Mouse (Mus musculus) layer of hippocampus, adult 9-10 months (tissue): Measurements from ENCODE around the gene Lpp.

Source experiments
- DNase-seq: peaks from one replicate; pipeline ENCODE4 v3.0.0; 2022; ENCODE audit warnings: low spot score

Gene Lpp

DNA sequence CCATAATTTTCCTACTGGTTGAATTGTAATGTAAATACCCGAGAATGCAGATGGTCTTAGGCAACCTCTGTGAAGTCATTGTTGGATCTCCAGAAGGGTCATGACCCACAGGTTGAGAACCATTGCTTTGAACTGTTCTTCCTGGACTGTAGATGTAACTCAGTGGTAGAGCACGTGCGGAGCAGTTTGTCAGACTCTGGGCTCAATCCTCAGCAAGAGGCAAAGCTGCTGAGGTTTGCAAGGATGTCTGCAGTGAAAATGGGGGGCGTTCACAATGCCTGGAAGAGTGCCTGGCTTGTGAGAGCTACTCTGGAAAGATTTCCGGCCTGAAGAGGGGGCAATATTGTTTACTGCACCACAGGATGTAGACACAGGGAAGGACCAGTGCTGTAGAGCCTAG lies 6.2 kb downstream of the Lpp start:
- DNase-seq = no peak

DNA sequence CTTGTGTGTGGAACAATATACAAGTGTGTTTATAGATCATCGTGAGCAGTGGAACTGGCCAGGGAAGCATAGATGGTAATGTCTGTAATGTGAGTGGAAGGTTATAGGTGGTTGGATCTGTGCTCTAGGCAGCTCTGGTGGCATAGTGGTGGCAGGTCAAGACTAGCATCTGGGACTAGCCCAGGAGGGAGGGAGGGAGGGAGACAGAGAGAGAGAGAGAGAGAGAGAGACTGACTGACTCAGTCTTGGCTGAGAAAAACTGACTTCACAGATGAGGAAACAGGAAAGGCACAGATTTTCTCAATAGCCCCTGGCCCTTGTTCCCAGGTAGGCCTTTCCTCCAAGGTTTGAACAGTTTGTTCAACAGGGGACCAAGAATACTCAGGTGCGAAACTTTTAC lies 7.5 kb downstream of the Lpp start:
- DNase-seq = no peak

DNA sequence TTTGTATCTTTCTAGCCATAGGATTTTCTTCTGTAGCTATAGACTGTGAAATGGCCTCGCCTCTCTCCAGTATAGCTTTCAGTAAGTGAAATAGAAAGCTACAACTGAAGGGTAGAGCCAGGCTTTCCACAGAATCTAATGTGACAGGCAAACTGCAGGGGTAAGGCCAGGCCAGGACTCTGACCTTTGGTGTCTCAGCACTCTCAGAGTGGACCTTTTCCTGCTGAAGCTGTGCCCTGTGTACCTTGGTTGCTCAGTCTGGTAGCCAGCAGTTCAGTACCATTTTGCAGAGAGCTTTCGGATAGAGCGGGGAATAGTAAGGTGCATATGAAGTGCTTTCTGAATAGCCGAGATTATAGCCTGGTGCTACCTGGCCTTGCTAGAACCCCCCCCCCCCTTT lies 9.5 kb downstream of the Lpp start:
- no peak for DNase-seq

DNA sequence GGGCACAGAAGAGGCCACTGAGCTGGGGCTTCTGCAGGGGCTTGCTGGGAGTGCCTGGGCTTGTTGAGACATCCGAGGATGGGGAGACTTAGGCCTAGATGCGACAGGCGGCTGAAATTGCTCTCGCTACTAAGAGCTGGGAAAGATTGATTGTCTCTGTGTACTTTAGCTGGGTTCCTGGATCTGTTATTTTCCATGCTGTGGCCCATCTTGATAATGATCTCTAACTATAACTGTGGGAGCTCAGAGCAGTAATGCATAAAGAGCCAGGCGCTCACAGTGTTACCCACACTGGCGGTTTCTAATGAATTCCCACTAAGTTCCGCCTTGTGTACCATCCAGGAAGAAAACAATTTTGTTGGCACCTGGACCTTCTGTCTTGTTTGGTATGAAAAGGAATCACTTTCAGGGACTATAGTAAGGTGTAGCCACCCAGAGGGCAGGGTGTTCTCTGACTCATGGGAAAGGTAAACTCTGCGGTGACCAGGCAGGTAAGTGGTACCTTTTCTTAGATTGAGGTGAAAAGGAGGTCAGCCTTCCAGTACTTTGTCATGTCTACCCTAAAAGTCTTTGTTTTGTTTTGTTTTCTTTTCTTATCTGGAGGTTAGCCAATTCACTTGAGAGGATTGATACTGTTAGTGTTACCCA lies 10.6 kb downstream of the Lpp start:
- DNase-seq = no peak

DNA sequence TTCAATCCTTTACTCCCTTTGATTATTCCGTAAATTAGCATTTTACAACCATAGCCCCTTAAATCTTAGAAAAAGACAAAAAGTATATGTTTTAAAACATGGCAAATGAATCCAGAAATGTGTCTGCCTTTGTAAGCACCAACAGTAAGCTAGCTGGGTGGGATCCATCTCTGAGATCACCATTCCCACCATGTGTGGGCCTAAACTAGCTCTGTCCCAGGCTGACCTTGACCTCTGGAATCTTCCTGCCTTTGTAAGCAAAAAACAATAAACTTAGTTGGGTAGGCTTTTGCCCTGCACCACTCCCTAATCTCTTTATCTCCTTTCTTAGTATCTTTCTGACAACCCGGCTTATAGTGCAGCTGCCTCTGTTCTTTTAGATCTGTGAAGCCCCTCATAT lies 13.2 kb downstream of the Lpp start:
- no peak for DNase-seq

DNA sequence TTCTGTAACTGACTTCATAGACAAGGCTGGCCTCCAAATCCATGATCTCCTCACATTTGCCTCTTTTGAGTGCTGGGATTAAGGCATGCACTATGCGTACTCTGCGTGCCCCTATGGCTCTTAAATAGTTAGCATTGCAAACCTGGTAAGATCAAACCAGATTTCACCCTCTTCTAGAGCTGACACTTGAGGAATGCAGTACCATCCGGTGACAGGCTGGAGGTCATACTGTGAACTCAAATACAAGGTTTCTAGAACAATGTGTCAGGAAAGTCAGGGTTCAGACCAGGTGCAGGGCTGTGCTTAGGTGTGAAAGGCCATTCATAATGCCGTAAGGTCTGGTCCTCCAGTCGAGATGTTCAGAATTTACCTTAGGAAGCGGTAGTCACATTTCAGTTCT lies 18.0 kb downstream of the Lpp start:
- no peak for DNase-seq

DNA sequence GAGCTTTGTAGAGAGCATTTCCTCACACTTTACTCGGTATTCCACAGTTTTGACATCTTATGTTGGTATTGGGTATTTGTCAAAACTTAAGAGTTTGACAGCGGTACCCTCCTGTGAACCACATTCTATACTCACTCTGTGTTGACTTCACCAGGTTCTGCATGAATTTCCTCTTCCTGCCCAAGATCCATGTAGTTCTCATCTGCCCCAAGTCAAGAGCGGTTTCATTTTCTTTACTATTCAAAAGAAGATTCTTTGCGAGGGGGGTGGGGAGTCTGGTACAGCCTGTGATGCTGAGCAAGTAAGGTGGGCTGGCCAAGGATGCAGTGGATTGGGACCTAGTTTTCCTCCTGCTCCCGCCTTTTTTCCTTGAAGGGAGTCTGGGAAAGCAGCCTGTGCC lies 18.9 kb downstream of the Lpp start:
- DNase-seq = no peak

DNA sequence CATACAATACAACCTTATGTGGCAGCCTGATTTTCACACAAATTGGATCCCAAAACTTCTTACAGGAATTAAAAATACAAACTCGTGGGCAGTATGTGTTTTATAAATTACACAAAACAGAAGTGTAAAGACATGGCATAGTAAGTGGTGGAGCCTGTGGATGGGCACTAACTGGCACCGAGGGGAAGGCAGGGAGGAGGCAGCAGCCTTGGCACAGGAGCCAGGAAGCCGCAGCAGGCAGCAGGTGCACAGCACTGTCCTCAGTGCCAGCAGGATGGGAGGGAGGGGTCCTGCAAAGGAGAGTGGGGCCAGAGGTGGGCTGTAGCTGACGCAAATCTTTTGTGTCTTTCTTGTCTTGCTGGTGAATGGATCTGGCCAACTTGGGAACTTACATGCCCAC lies 19.8 kb downstream of the Lpp start:
- DNase-seq = no peak

DNA sequence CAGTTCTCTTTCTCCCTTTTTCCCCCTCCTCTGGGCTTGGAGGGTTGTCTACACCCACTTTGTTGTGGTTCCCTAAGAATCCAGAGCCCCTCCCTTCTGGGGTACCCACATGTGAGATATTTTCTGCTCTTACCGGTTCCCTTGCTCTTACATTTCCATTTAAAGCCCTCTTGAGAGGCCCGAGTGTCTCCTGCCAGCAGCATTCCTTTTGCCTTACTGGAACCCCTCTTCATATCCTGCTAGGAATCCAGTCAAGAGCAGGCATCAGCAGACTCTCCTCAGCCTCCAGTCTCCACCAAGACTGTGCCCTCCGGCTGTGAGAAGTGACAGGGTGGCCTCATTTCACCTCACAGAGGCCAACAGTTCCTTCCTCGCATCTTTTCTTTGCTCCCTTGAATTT lies 24.7 kb downstream of the Lpp start:
- DNase-seq = no peak

DNA sequence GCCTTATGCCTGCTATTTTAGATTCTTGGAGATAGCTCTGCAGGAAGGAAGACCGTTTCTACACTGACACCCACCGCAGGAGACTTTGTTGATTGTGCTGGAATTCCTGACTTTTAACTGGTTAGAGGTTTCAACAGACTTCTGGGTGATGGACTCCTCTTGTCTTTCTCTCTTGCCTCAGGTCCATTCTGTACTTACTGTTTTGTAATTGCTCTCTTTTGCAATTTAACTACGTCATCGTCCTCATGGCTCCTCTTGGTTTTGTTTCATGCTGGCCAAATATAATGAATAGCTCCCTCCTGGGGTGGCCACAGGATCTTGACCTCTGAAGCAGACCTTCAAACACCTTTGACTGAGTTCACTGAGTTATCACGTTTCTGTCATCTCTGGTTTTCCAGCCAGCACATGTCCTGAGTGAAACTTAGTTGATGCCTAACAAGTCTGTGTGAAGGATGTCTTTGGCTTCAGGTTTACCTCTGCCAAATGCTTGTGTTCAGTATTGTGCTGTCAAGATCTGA lies 27.4 kb downstream of the Lpp start:
- DNase-seq = no peak

DNA sequence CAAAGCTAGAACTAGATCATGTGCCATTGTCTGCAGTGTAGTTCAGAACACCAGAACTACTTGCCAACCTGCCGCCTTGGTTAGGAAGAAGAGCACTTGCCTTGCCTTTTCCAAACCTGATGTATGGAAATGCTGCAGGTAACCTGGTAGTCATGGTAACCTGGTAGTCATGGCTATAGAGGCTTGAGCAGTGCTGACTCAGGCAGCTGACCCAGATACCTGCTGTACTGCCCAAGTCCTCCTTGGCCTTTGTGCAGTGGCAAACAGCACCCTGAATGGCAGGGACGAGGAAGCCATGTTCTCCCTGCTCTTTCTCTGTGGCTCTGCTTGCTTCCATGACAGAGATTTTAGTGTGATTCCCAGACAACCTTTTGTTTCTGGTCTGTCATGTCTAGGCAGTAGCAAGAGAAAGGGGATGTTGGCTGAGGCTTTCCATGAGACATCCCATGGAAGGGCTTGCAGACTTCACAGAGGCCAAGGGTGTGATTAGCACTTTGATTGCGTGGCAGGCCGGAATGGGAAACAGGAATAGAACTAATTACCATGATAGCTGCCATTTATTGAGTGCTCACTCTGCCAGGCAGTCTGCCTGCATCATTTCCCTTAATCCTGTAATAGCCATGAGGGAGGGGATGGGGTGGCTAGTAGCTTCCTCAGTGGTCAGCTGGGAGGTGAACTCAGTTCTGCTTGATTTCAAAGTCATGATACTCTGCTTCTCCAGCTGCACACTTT lies 28.5 kb downstream of the Lpp start:
- DNase-seq = no peak

DNA sequence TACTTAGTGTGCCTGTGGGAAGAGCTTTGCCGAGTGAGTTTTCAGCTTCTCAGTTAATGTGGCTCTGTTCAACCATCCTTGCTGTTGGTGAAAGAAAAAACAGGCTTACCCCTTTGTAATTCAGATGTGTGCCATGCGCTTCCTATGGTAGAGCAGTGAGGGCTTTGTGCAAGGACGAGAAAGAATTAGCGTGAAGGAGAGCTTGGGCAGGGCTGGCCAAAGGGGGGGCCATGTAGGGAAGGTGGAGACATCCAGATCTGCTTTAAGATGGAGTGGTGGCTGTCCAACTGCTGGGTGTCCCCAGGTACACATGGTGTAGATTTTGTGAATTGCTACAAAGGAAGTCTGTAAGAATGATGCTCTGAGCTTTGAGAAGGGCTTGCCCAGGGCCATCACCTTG lies 29.9 kb downstream of the Lpp start:
- DNase-seq = no peak

DNA sequence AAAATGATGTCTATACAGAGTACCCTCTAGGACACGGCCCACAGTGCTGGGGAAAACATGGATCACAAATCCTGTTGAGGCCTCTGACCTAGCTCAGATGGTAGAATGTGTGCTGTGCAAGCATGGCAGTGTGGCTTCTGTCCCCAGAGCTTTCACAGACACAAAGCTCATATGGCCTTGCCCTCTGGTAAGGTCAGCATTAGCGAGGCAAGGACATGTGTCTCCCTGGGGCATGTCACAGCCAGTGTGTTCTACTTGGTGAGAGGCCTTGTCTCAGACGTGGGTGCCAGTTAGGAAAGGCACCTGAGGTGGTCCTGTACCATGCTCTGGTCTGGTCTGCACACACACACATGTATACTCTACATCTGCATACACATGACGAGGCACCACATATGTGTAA lies 30.4 kb downstream of the Lpp start:
- DNase-seq = no peak

DNA sequence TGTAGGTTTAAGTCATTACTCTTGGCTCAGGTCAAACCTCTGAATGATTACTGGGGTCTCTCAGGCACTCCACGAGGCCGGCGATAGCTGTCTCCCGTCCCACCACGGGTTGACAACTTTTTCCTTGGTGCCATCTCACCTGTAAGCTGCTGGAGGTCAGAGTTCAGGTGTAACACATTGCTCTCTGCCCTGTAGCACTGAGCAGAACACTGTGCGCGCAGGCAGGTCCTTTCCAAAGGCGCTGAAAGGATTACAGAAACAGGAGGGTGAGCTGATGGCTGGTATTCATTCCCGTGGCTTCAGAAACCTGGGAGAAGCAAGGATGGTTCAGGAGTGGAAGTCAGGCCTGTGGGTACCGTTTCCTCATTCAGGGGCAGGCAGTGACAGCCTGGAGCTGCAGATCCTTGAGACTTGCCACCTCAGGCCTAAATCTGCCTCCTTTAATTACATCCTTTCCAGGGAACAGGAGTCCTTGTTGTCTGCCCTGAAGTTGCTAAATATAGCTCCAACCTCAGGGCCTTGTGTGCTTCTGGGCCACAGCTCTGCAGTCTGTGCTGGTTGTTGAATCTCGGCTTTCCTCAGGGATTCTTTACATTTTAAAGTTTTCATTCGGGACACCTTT lies 31.2 kb downstream of the Lpp start:
- DNase-seq = no peak

DNA sequence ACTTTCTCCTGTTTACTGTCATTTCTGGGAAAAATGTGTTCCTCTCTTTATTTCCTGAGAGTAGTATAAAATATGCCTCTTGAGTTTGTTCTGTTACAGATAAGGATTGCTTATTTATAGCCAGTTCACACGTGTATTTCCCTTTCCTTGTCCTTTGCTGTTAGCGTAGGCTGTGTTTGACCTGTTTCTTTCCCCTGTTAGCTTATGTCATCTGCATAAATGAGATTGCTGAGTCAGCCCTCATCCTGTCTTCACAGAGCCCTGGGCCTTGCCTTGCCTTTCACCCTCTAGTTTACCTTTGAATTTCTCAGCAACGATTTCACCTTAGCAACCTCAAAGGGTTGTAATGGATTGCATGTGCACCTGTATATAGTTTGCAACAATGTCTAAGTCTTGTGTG lies 32.5 kb downstream of the Lpp start:
- DNase-seq = no peak

DNA sequence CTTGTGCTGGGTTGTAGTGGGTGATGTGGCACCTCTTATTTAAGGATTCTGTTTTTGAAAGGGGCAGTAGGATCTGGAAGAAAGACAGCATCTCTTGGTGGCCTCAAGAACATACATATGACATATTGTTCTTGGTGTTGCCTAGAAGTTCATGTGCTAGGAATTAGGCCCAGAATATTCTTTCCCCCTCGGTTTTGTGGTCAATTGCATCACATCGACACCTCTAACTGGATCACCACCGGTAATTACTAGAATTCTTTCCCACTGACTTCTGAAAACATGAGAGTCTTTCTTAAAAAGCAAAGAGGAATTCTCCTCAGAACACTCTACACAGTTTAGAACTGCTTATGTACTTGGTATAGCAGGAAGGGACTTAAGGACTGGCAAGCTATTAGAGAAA lies 34.3 kb downstream of the Lpp start:
- no peak for DNase-seq

DNA sequence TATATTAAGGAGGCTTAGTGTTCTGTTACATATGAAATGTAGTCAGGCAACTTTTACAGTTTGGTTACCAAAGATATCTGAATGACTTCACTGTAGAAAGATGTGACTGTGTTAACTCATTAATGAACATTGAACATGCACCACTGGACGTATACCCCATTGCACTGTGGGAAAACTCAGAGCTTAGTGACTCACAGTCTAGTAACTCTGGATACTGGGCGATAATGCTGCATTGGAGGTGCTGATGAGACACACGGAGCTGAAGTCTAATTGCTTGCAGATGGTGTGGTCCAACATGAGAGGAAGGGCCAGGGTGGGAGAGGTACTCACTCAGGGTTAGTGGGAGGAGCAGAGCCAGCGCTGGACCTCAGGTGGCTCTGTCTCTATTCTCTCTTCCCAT lies 34.7 kb downstream of the Lpp start:
- no peak for DNase-seq

DNA sequence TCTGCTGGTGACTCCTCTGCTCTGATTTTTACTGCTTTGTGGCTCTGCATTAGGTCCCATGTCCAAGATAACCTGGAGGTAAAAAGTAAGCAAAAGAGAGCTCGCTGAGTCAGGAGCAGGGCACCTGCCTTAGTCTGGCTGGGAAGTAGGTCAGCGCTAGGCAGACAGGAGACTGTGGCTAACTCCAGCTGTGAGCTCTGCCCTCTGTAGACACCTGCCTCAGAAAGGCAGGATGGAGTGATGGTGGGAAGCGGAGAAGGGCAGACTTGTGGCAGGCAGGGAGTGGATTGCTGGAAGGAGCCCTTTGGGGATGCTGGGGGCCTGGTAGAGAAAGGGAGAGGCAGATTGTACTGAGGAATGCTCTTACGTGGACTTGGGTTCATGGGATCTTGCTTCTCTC lies 35.4 kb downstream of the Lpp start:
- no peak for DNase-seq

DNA sequence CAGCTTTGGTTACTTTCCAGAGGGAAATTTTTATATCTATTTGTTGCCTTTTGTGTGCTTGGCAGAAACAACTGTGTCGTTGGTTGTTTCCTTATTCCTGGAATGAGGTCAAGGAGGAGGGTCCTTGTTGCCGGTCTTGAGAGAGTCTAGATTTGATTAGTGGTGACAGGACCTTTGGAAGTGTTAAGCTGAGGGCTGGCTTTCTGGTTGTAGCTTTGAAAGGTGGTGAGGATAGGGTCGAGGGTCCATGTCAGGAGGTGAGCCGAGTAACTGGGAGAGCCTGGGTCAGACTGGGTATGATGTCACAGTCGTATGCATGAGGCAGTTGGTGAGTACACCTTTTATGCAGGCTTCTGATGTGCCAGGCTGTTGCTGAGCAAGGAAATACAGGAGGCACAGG lies 36.4 kb downstream of the Lpp start:
- DNase-seq = no peak

DNA sequence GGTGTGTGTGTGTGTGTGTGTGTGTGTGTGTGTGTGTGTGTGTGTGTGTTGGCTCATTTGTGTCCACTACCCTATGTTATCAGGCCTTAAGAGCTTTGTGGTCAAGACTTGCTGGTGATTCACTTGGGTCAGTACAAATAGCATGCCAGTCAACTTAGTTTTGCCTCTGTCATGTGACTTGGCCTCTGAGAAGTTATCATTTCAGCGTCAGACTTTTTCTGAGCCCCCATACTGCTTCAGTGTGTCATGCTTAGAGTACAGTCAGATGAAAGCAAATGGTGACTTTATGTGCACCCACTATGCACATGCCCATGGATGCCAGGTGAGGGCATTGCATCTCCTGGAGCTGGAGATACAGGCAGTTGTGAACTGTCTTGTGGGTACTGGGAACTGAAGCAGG lies 38.5 kb downstream of the Lpp start:
- no peak for DNase-seq

DNA sequence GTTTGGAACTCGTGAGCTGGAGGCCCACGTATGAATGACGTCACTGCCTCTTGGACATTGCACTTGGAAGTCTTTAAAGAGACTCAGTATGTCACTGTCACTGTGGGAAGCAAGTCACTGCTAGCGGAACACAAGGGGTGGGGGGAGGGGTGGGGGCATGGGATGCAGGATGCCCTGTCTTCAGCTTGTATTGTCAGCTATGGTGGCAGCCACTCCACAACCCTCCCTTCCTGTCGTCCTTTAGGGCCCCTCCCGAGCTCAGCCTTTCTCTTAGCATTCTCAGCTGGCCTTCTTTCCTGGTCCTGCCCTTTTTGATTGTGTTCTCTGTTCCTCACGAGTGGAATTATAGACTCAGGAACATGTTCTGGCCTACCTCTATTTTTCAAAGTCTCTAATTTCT lies 40.3 kb downstream of the Lpp start:
- no peak for DNase-seq

DNA sequence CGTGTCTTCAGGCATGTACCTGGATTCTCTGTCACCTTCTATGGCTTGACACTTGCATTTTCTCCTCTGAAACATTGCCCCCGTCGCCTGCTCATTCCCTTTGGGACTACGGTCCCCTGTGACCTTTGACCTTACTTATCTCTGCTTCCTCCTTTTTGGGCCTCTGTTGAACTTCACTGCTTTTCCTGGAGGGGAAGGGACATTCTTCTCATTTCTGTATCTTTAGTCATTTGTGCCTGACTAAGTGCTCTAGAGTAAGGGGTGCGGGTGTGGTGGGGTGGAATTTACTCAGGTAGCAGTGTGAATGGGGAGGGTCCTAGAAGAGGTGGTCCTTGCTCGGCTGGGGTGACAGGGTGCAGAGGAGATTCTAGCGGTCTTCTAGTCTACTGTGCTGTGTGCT lies 40.7 kb downstream of the Lpp start:
- DNase-seq = no peak

DNA sequence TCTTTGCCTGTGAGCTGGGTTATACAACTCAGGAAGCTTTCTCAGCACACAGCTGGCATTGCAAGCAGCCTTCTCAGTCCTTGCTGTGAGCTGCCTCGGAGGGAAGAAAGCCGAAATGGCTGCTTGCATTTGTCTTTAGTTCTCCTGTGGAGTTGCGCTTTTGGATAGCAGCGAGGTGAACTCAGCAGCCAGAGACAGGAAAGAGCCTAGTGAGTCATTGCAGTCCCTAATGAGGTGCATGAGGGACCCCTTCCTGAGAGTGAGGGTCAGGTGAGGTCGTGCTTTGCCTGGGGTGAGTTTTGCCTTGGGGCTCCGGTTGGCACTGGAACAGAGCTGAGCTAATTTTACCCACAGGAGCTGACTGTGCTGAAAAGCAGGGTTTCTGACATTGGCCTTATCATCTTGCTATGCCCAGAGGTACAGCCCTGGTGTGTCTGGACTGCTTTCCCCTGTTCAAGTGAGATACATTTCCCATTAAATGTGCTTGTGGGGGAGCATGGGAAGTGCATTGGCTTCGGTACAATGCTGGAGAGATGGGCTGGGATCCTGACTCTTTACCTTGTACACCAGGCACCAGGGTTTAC lies 41.3 kb downstream of the Lpp start:
- DNase-seq = no peak
